Comparison of ENCODE assay signal across 12 mouse cellular contexts in genomic region chr15:99526681-99527080, GRCm38 (mm10). TPM values are rescaled to one million over a fixed set of nuclear protein-coding genes. Genes with fewer than 3 reads are reported as not detected.
DNase-seq lines count a peak whose midpoint lies in the region; ATAC-seq and TF ChIP-seq lines count a peak whose summit lies in the region.
"Had no signal": no experiment of that assay in that cellular context is flagged by ENCODE, and none has a peak within 500 bp of the region (broad histone marks: within the 10 kb centered on the region; RNA-seq: fewer than 3 reads in every experiment).

No protein-coding gene starts in this region.

- H3K27me3 ChIP-seq in midbrain, embryonic 16.5 days (ENCODE audit: control insufficient read depth, insufficient read depth, low read depth, low read length), result no peaks in the 10 kb centered on the region; the same call in 1 of the 2 replicates

- H3K36me3 ChIP-seq in midbrain, embryonic 16.5 days (ENCODE audit: control insufficient read depth, insufficient read depth, low read length), result no peaks in the 10 kb centered on the region
- H3K36me3 ChIP-seq: heart, embryonic 10.5 days had no signal

- ATAC-seq in midbrain, embryonic 16.5 days, result no peak
- ATAC-seq: activated CD4-positive, CD25-positive, alpha-beta regulatory T cell, adult 4 months had no signal

- peak overlapping the region; percentile 57 for H3K4me2 ChIP-seq in midbrain, embryonic 16.5 days (ENCODE audit: low read length)

- no peaks in the 10 kb centered on the region for H3K9me3 ChIP-seq in midbrain, embryonic 16.5 days (replicated peaks; ENCODE audit: control insufficient read depth, low read length, poor library complexity, severe bottlenecking)
- H3K9me3 ChIP-seq: heart, embryonic 10.5 days had no signal

- H3K4me1 ChIP-seq in midbrain, embryonic 16.5 days (ENCODE audit: control insufficient read depth, insufficient read depth, low read length), result peaks cover 27% of the 10 kb centered on the region

- no peak for TF ChIP-seq CTCF in left cerebral cortex, adult 2 months (IDR thresholded peaks at IDR 0.05)

- H3K9ac ChIP-seq in midbrain, embryonic 16.5 days (ENCODE audit: low read depth, low read length), result peak overlapping the region; percentile 74

- H3K27ac ChIP-seq in left cerebral cortex, adult 2 months, result peak overlapping the region; percentile 99
- peak overlapping the region; percentile 91 for H3K27ac ChIP-seq in midbrain, embryonic 16.5 days (ENCODE audit: low read length)
- H3K27ac ChIP-seq: heart, embryonic 10.5 days had no signal

- 61% methylated on average over 2 of the region's 2 CpGs for WGBS in midbrain, embryonic 16.5 days

- no peak for DNase-seq in left cerebral cortex, adult 2 months (ENCODE audit: extremely low spot score in 1 of 2, low spot score in 2 of 2)
- no peak for DNase-seq in left cerebral cortex, postnatal 10 days (ENCODE audit: extremely low spot score in 1 of 2, low spot score in 2 of 2)
- peak; percentile 48 for DNase-seq in cerebellum, postnatal 14 days
- DNase-seq in layer of hippocampus, adult 8-10 months (ENCODE audit: low spot score in 2 of 2), result peak; percentile 56 to 66
- DNase-seq in B cell, adult 2 months, result no peak
- DNase-seq in urinary bladder, postnatal 36 days (ENCODE audit: low spot score in 2 of 2), result no peak
- DNase-seq in urinary bladder, postnatal 10 days (ENCODE audit: low spot score), result no peak
- DNase-seq: kidney, adult 11 months; retina, postnatal 1 day had no signal

- peak overlapping the region; percentile 67 for H3K4me3 ChIP-seq in left cerebral cortex, adult 2 months
- H3K4me3 ChIP-seq in midbrain, embryonic 16.5 days (ENCODE audit: low read depth, low read length), result peak overlapping the region; percentile 46
- H3K4me3 ChIP-seq: heart, embryonic 10.5 days had no signal

- intact Hi-C loops in left cerebral cortex, adult 2 months (cut with DNase I), result no loop called here
- intact Hi-C loops in left cerebral cortex, postnatal 10 days (cut with DNase I), result no loop called here

RNA-seq across cellular contexts. Expression of gene Faim2, which starts 1.3 kb away (rescaled TPM):
- total RNA-seq in left cerebral cortex, adult 2 months (2021), result 100 to 1,000 TPM; 421 to 422 TPM
- 100 to 1,000 TPM; 130 to 135 TPM for total RNA-seq in left cerebral cortex, postnatal 10 days (2021)
- total RNA-seq in layer of hippocampus, adult 8-10 months (2022), result 100 to 1,000 TPM; 370 to 420 (median 399) TPM
- 50.3 and 65.8 TPM in 2 replicates for polyA plus RNA-seq in midbrain, embryonic 16.5 days (2015; fragmentation: Nextera tagmentation; extraction: Ambion mirVana)

RNA-seq across cellular contexts. Expression of gene Bcdin3d, which starts 52.2 kb away (rescaled TPM):
- total RNA-seq in left cerebral cortex, adult 2 months (2021), result 1 to 10 TPM; 3.7 to 5.4 TPM
- 1 to 10 TPM; 4.3 to 4.8 TPM for total RNA-seq in left cerebral cortex, postnatal 10 days (2021)
- 1 to 10 TPM; 4.9 to 6.1 (median 5.3) TPM for total RNA-seq in layer of hippocampus, adult 8-10 months (2022)
- polyA plus RNA-seq in midbrain, embryonic 16.5 days (2015; fragmentation: Nextera tagmentation; extraction: Ambion mirVana), result 19.0 and 21.6 TPM in 2 replicates

RNA-seq across cellular contexts. Expression of gene Aqp2, which starts 52.2 kb away (rescaled TPM):
- total RNA-seq in left cerebral cortex, adult 2 months (2021), result under 1 TPM in 1 of 2 experiments, not detected in 1; 0.25 TPM
- total RNA-seq in left cerebral cortex, postnatal 10 days (2021), result not detected
- total RNA-seq in layer of hippocampus, adult 8-10 months (2022), result under 1 TPM in 1 of 4 experiments, not detected in 3; 0.32 TPM
- not detected in 2 replicates for polyA plus RNA-seq in midbrain, embryonic 16.5 days (2015; fragmentation: Nextera tagmentation; extraction: Ambion mirVana)
- polyA plus RNA-seq: activated CD4-positive, CD25-positive, alpha-beta regulatory T cell, adult 4 months had no signal

Comparison
In these comparisons a context has a peak if more than half of its experiments do, and no peak if none do; other contexts are left out.
1. DNase-seq: peak in cerebellum, postnatal 14 days (2 of 2) and layer of hippocampus, adult 8-10 months (2 of 2); none in left cerebral cortex, adult 2 months (0 of 2), left cerebral cortex, postnatal 10 days (0 of 2), B cell, adult 2 months (0 of 2), urinary bladder, postnatal 36 days (0 of 2) and urinary bladder, postnatal 10 days (single experiment).